Mouse (Mus musculus) megakaryocyte, embryonic 14.5 days (primary cell): Measurements from ENCODE around the gene Mbd3.

ENCODE experiments used
- FLI1 ChIP-seq: IDR thresholded peaks from 2 replicates; pipeline ENCODE4 v1.6.1; 2012; ENCODE audit warnings: low read length, inconsistent platforms, mixed read lengths
- GATA1 ChIP-seq: IDR thresholded peaks from 3 replicates; pipeline ENCODE4 v1.6.1; 2012; ENCODE audit warnings: mixed read lengths, low read length, inconsistent platforms, borderline replicate concordance

GRCm38 (mm10) chr10:80352727-80353126 lies 46.6 kb downstream of the Mbd3 start:
- no peak for TF ChIP-seq GATA1
- no peak for TF ChIP-seq FLI1
